ENCODE assay signal across 10 mouse cellular contexts in the genomic region with DNA sequence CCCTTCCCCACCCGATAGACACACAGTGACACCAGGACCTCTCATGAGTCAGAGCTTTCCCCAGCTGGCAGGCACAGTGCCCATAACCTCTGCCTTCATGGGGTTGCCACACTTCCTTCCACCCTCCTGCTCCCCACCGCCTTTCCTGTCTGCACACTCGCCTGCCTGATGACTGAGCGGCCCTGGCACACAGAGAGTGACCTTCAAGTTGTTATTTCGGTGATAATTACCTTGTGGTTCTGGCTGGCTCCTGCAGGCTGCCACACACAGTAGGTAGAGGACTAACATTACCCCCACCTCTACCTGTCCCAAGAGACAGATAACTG. TPM values are rescaled to one million over a fixed set of nuclear protein-coding genes. Genes with fewer than 3 reads are reported as not detected.
DNase-seq lines count a peak whose midpoint lies in the region; ATAC-seq and TF ChIP-seq lines count a peak whose summit lies in the region.
"Had no signal": no experiment of that assay in that cellular context is flagged by ENCODE, and none has a peak within 500 bp of the region (broad histone marks: within the 10 kb centered on the region; RNA-seq: fewer than 3 reads in every experiment).

No protein-coding gene starts in this region.

- no peaks in the 10 kb centered on the region for H3K36me3 ChIP-seq in kidney, adult 2 months (ENCODE audit: control insufficient read depth, insufficient read depth, low read length)
- no peaks in the 10 kb centered on the region for H3K36me3 ChIP-seq in kidney, embryonic 16.5 days (ENCODE audit: insufficient read depth, low read length)
- H3K36me3 ChIP-seq in lung, embryonic 15.5 days: no peaks in the 10 kb centered on the region
- no peaks in the 10 kb centered on the region for H3K36me3 ChIP-seq in splenic B cell, adult 2 months (ENCODE audit: control insufficient read depth, insufficient read depth, low read length, poor library complexity, severe bottlenecking)
- no peaks in the 10 kb centered on the region for H3K36me3 ChIP-seq in neural tube, embryonic 15.5 days
- H3K36me3 ChIP-seq in midbrain, embryonic 13.5 days: no peaks in the 10 kb centered on the region
- H3K36me3 ChIP-seq: G1E; hindbrain, embryonic 15.5 days had no signal

- no peak overlapping the region for H3K4me2 ChIP-seq in kidney, embryonic 16.5 days (replicated peaks; ENCODE audit: low read depth, low read length)
- no peak overlapping the region for H3K4me2 ChIP-seq in lung, embryonic 15.5 days
- H3K4me2 ChIP-seq in neural tube, embryonic 15.5 days: no peak overlapping the region
- no peak overlapping the region for H3K4me2 ChIP-seq in midbrain, embryonic 13.5 days (replicated peaks)
- H3K4me2 ChIP-seq: hindbrain, embryonic 15.5 days had no signal

- peak overlapping the region; percentile 8; the same call in 1 of the 2 replicates for H3K27ac ChIP-seq in kidney, adult 2 months (ENCODE audit: insufficient read depth, low read depth, low read length)
- H3K27ac ChIP-seq in kidney, embryonic 16.5 days (ENCODE audit: low read length): no peak overlapping the region
- no peak overlapping the region for H3K27ac ChIP-seq in lung, embryonic 15.5 days
- no peak overlapping the region for H3K27ac ChIP-seq in neural tube, embryonic 15.5 days (replicated peaks)
- no peak overlapping the region for H3K27ac ChIP-seq in midbrain, embryonic 13.5 days
- H3K27ac ChIP-seq: hindbrain, embryonic 15.5 days had no signal

- no peak for TF ChIP-seq POLR2A in kidney, adult 2 months (IDR thresholded peaks at IDR 0.05; ENCODE audit: low read depth, low read length)

- no peak overlapping the region for H3K9ac ChIP-seq in kidney, embryonic 16.5 days (replicated peaks; ENCODE audit: low read length)
- H3K9ac ChIP-seq in lung, embryonic 15.5 days: no peak overlapping the region
- H3K9ac ChIP-seq in neural tube, embryonic 15.5 days (replicated peaks): no peak overlapping the region
- no peak overlapping the region for H3K9ac ChIP-seq in midbrain, embryonic 13.5 days (replicated peaks)
- H3K9ac ChIP-seq: hindbrain, embryonic 15.5 days had no signal

- no peak for TF ChIP-seq CTCF in kidney, adult 2 months (conservative IDR thresholded peaks at IDR 0.05; ENCODE audit: insufficient read depth, insufficient read length, low read depth, low read length)

- no peaks in the 10 kb centered on the region for H3K27me3 ChIP-seq in kidney, adult 2 months (replicated peaks; ENCODE audit: control insufficient read depth, insufficient read depth, low read length)
- H3K27me3 ChIP-seq in kidney, embryonic 16.5 days (ENCODE audit: insufficient read depth, low read length): no peaks in the 10 kb centered on the region
- no peaks in the 10 kb centered on the region for H3K27me3 ChIP-seq in lung, embryonic 15.5 days
- no peaks in the 10 kb centered on the region for H3K27me3 ChIP-seq in splenic B cell, adult 2 months (ENCODE audit: control insufficient read depth, insufficient read depth, low read length, poor library complexity, severe bottlenecking)
- no peaks in the 10 kb centered on the region for H3K27me3 ChIP-seq in neural tube, embryonic 15.5 days (replicated peaks)
- H3K27me3 ChIP-seq in midbrain, embryonic 13.5 days: no peaks in the 10 kb centered on the region
- H3K27me3 ChIP-seq: hindbrain, embryonic 15.5 days had no signal

- H3K4me3 ChIP-seq in kidney, adult 2 months (ENCODE audit: insufficient read depth, low read depth, low read length): no peak overlapping the region
- no peak overlapping the region for H3K4me3 ChIP-seq in kidney, embryonic 16.5 days (ENCODE audit: low read length)
- H3K4me3 ChIP-seq in lung, embryonic 15.5 days: no peak overlapping the region
- H3K4me3 ChIP-seq in neural tube, embryonic 15.5 days (replicated peaks): no peak overlapping the region
- no peak overlapping the region for H3K4me3 ChIP-seq in midbrain, embryonic 13.5 days (replicated peaks)
- H3K4me3 ChIP-seq: hindbrain, embryonic 15.5 days had no signal

- DNase-seq in kidney, adult 2 months: peak; percentile 75
- DNase-seq in brain, adult 2 months (ENCODE audit: low read depth, low spot score): peak; percentile 61
- peak; percentile 77 for DNase-seq in heart, postnatal 4 days
- peak; percentile 44 for DNase-seq in splenic B cell, adult 2 months (ENCODE audit: low read depth, low spot score)

- WGBS in kidney, adult 2 months: 35% methylated on average over 5 of the region's 5 CpGs
- 52% methylated on average over 5 of the region's 5 CpGs for WGBS in kidney, embryonic 16.5 days
- 30% methylated on average over 5 of the region's 5 CpGs for WGBS in lung, embryonic 15.5 days
- 75% methylated on average over 5 of the region's 5 CpGs for WGBS in neural tube, embryonic 15.5 days
- 83% methylated on average over 5 of the region's 5 CpGs for WGBS in midbrain, embryonic 13.5 days

- H3K9me3 ChIP-seq in kidney, embryonic 16.5 days (ENCODE audit: low read length): no peaks in the 10 kb centered on the region
- H3K9me3 ChIP-seq in lung, embryonic 15.5 days: no peaks in the 10 kb centered on the region
- H3K9me3 ChIP-seq in neural tube, embryonic 15.5 days (replicated peaks): no peaks in the 10 kb centered on the region
- H3K9me3 ChIP-seq in midbrain, embryonic 13.5 days: no peaks in the 10 kb centered on the region
- H3K9me3 ChIP-seq: G1E; hindbrain, embryonic 15.5 days had no signal

- ATAC-seq in kidney, embryonic 16.5 days (ENCODE audit: low FRiP score, low TSS enrichment): no peak
- peak; percentile 80; the same call in 1 of the 2 replicates for ATAC-seq in lung, embryonic 15.5 days (ENCODE audit: borderline replicate concordance, extremely low read depth, low FRiP score, low TSS enrichment)
- ATAC-seq in neural tube, embryonic 15.5 days (ENCODE audit: low FRiP score): no peak
- ATAC-seq in midbrain, embryonic 13.5 days: no peak

- H3K4me1 ChIP-seq in kidney, adult 2 months (ENCODE audit: control insufficient read depth, insufficient read depth, low read length): no peaks in the 10 kb centered on the region
- H3K4me1 ChIP-seq in kidney, embryonic 16.5 days (ENCODE audit: insufficient read depth, low read length): no peaks in the 10 kb centered on the region
- peaks cover 8% of the 10 kb centered on the region; the same call in 1 of the 2 replicates for H3K4me1 ChIP-seq in lung, embryonic 15.5 days
- H3K4me1 ChIP-seq in neural tube, embryonic 15.5 days: no peaks in the 10 kb centered on the region
- H3K4me1 ChIP-seq in midbrain, embryonic 13.5 days (replicated peaks): no peaks in the 10 kb centered on the region
- H3K4me1 ChIP-seq: hindbrain, embryonic 15.5 days had no signal

RNA-seq across cellular contexts. Expression of gene Adipor2, which starts 21.2 kb away (rescaled TPM):
- polyA plus RNA-seq in kidney, adult 2 months (2012; rRNA removed): 65.7 and 66.6 TPM in 2 replicates
- 45.2 and 45.4 TPM in 2 replicates for polyA plus RNA-seq in kidney, embryonic 16.5 days (2015; fragmentation: Nextera tagmentation; extraction: Ambion mirVana)
- 10 to 100 TPM; 55.5 to 55.7 TPM for total RNA-seq in heart, postnatal 4 days (2021)
- 42.8 and 43.6 TPM in 2 replicates for polyA plus RNA-seq in lung, embryonic 15.5 days (2015; fragmentation: Nextera tagmentation; extraction: Ambion mirVana)
- 35.3 and 42.0 TPM in 2 replicates for polyA plus RNA-seq in neural tube, embryonic 15.5 days (2015; fragmentation: Nextera tagmentation; extraction: Ambion mirVana)
- polyA plus RNA-seq in midbrain, embryonic 13.5 days (2015; fragmentation: Nextera tagmentation; extraction: Ambion mirVana): 38.1 and 39.9 TPM in 2 replicates
